Mouse (Mus musculus): ENCODE measurements at regions not wholly inside any gene's neighbourhood (a gene's known extent, or its start where the extent isn't known, plus 50 kb on each side); places are given as distances from the start of the nearest gene placed in this dataset.

- peak; percentile 66 for DNase-seq (ENCODE audit: low read depth, low spot score)
Observed at GRCm38 (mm10) chr4:120339371-120339770, 52.2 kb upstream of the Foxo6 start.

- no peak for DNase-seq (ENCODE audit: low read depth, low spot score)
Observed at GRCm38 (mm10) chr4:120340686-120341085, 53.5 kb upstream of the Foxo6 start.

GRCm38 (mm10) chr4:120341933-120342332 lies 54.8 kb upstream of the Foxo6 start:
- no peak for DNase-seq (ENCODE audit: low read depth, low spot score)

- DNase-seq (ENCODE audit: low read depth, low spot score) = no peak
Observed at GRCm38 (mm10) chr4:120342658-120343057, 55.5 kb upstream of the Foxo6 start.

GRCm38 (mm10) chr4:120345676-120346465 lies 58.7 kb upstream of the Foxo6 start:
- DNase-seq (ENCODE audit: low read depth, low spot score) = no peak

- DNase-seq (ENCODE audit: low read depth, low spot score) = no peak
Observed at GRCm38 (mm10) chr4:120349841-120350240, 55.2 kb upstream of the Scmh1 start.

- DNase-seq (ENCODE audit: low read depth, low spot score) = no peak
Observed at GRCm38 (mm10) chr4:120353784-120354183, 51.3 kb upstream of the Scmh1 start.
